Mouse (Mus musculus) olfactory bulb, adult 2 months (tissue): Measurements from ENCODE around the gene Slc25a36.

Experiments
- CTCF ChIP-seq: fragments of 200-500 bp; IDR thresholded peaks from 2 replicates; pipeline ENCODE4 v1.5.1; 2012; ENCODE audit warnings: low read depth, mild to moderate bottlenecking, low read length, moderate library complexity; ENCODE audit not compliant: insufficient read depth
- POLR2A ChIP-seq: fragments of 200-500 bp; IDR thresholded peaks from 2 replicates; pipeline ENCODE4 v1.6.1; 2012; ENCODE audit warnings: mild to moderate bottlenecking, low read depth, low read length, moderate library complexity; ENCODE audit not compliant: insufficient read depth

- no peak for TF ChIP-seq POLR2A
- no peak for TF ChIP-seq CTCF
Measured at GRCm38 (mm10) chr9:97027361-97027760, 83.6 kb downstream of the Slc25a36 start.
